Mouse (Mus musculus) liver, embryonic 16.5 days (tissue): ENCODE results near the gene Hist1h2bq. TPM values are rescaled to one million over a fixed set of nuclear protein-coding genes. Genes with fewer than 3 reads are reported as not detected.
"Not testable (repeated sequence)": the region's sequence is repeated elsewhere in the genome, so short reads cannot be mapped to it uniquely, and the experiment has no call there.

Experiments
- ATAC-seq: fragments of 200-750 bp; cut with Nextera tagmentation; 2 replicates; pipeline ENCODE4 v1.8.0; 2017; ENCODE audit warnings: low read depth, mild to moderate bottlenecking, moderate number of reproducible peaks, moderate library complexity
- H3K27ac ChIP-seq: fragments of 300-500 bp; sonication (generic); 2 replicates; pipeline ENCODE4 v1.5.1; 2014; ENCODE audit warnings: mild to moderate bottlenecking, low read length
- H3K27me3 ChIP-seq: fragments of 300-500 bp; sonication (generic); 2 replicates; pipeline ENCODE4 v1.6.1; 2014; ENCODE audit warnings: low read depth, low read length, mixed read lengths; ENCODE audit not compliant: control insufficient read depth, insufficient read depth
- H3K36me3 ChIP-seq: fragments of 300-500 bp; sonication (generic); 2 replicates; pipeline ENCODE4 v1.6.1; 2014; ENCODE audit warnings: mild to moderate bottlenecking; ENCODE audit not compliant: control insufficient read depth, insufficient read depth
- H3K4me1 ChIP-seq: fragments of 300-500 bp; sonication (generic); 2 replicates; pipeline ENCODE4 v1.6.1; 2014; ENCODE audit warnings: low read depth, low read length, mixed read lengths; ENCODE audit not compliant: control insufficient read depth
- H3K4me2 ChIP-seq: fragments of 300-500 bp; sonication (generic); 2 replicates; pipeline ENCODE4 v1.6.1; 2014; ENCODE audit warnings: low read depth, low read length, mixed read lengths
- H3K4me3 ChIP-seq: fragments of 300-500 bp; sonication (generic); 2 replicates; pipeline ENCODE4 v1.5.1; 2014; ENCODE audit warnings: low read depth, mild to moderate bottlenecking, low read length
- H3K9ac ChIP-seq: fragments of 300-500 bp; sonication (generic); 2 replicates; pipeline ENCODE4 v1.6.1; 2014; ENCODE audit warnings: low read depth, low read length
- H3K9me3 ChIP-seq: fragments of 300-500 bp; sonication (generic); replicated peaks from 2 replicates; pipeline ENCODE4 v1.6.1; 2016; ENCODE audit warnings: low read length; ENCODE audit not compliant: control insufficient read depth
- WGBS: fragments of 180-500 bp; shearing (Covaris S2); extraction: QIAGEN DNeasy Blood & Tissue Kit; methylation state at CpG from one replicate; pipeline ENCODE4 v1.1.7; 2014; ENCODE audit not compliant: insufficient replicate concordance; 5-methylcytosine and 5-hydroxymethylcytosine counted together
- polyA plus RNA-seq: library from polyadenylated mRNA; unstranded; fragments of >200 nt; fragmentation: Nextera tagmentation; extraction: Ambion mirVana; gene quantifications from 2 replicates; pipeline ENCODE4 v1.2.1, GENCODE M21; 2015

The Hist1h2bq gene
- 25.4 and 31.7 TPM in 2 replicates for polyA plus RNA-seq

DNA sequence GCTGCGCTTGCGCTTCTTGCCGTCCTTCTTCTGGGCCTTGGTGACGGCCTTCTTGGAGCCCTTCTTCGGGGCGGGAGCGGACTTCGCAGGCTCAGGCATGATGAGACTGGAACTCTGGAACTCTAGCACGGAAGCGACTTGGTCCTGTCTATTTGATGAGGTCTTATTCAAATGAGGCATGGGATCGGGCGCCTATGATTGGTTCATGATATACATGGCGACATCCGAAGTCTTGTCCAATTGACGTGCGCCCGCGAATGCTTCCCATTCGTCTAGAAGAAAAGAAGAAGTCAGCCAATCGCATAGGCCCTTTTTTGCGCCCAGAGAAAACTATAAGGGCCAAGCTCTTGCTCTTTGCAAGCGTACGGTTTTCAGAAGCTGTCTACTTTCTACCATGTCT lies at the start of gene Hist1h2bq, which contains the start of gene Hist1h2ao:
Hist1h2bq (minus strand) TSS at position 125 of the 400 bp plus-strand sequence.
Hist1h2ao (plus strand) TSS at position 393 of the 400 bp plus-strand sequence.
- H3K4me2 ChIP-seq, H3K27ac ChIP-seq, H3K9me3 ChIP-seq, H3K9ac ChIP-seq, H3K27me3 ChIP-seq, H3K4me1 ChIP-seq, H3K36me3 ChIP-seq, H3K4me3 ChIP-seq: not testable (repeated sequence)
- peak; percentile 86 for ATAC-seq
- no CpG with 5 or more reads among the region's 23 CpGs for WGBS

- no peaks in the 10 kb centered on the region for H3K36me3 ChIP-seq
- ATAC-seq, result peak; percentile 56
- WGBS, result 2% methylated on average over 15 of the region's 15 CpGs
- H3K9ac ChIP-seq, result peak overlapping the region; percentile 13
- H3K4me3 ChIP-seq, result peak overlapping the region; percentile 66
- no peaks in the 10 kb centered on the region for H3K4me1 ChIP-seq
- H3K4me2 ChIP-seq, result peak overlapping the region; percentile 72
- H3K27ac ChIP-seq, result no peak overlapping the region
- no peaks in the 10 kb centered on the region for H3K9me3 ChIP-seq
- H3K27me3 ChIP-seq, result no peaks in the 10 kb centered on the region
These were observed 45.7 kb upstream of the Hist1h2bq start for GRCm38 (mm10) chr13:21855698-21856162.

GRCm38 (mm10) chr13:21855146-21855545 lies 45.1 kb upstream of the Hist1h2bq start:
- Histone ChIP-seq H3K4me1 (no peaks in the 10 kb centered on the region), H3K36me3 (no peaks in the 10 kb centered on the region), H3K9me3 (no peaks in the 10 kb centered on the region), H3K4me3 (peak overlapping the region; percentile 66), H3K27ac (no peak overlapping the region), H3K4me2 (peak overlapping the region; percentile 72), H3K9ac (no peak overlapping the region), H3K27me3 (no peaks in the 10 kb centered on the region)
- WGBS, result 0% methylated on average over 11 of the region's 11 CpGs
- peak; percentile 90 for ATAC-seq

GRCm38 (mm10) chr13:21852215-21852945 lies 42.4 kb upstream of the Hist1h2bq start:
- H3K36me3 ChIP-seq, result no peaks in the 10 kb centered on the region
- no peak for ATAC-seq
- H3K9ac ChIP-seq, result no peak overlapping the region
- no peaks in the 10 kb centered on the region for H3K4me1 ChIP-seq
- no peak overlapping the region for H3K27ac ChIP-seq
- WGBS, result 20% methylated on average over 3 of the region's 3 CpGs
- H3K9me3 ChIP-seq, result no peaks in the 10 kb centered on the region
- H3K4me2 ChIP-seq, result no peak overlapping the region
- no peaks in the 10 kb centered on the region for H3K27me3 ChIP-seq
- H3K4me3 ChIP-seq, result no peak overlapping the region

- ATAC-seq, H3K36me3 ChIP-seq, H3K4me2 ChIP-seq, H3K27me3 ChIP-seq, H3K27ac ChIP-seq, H3K4me3 ChIP-seq, H3K9me3 ChIP-seq, H3K9ac ChIP-seq, H3K4me1 ChIP-seq: not testable (repeated sequence)
- WGBS, result 60% methylated on average over 1 of the region's 1 CpGs
These were observed 40.7 kb upstream of the Hist1h2bq start for GRCm38 (mm10) chr13:21850696-21851095.

GRCm38 (mm10) chr13:21847883-21848282 lies 37.9 kb upstream of the Hist1h2bq start:
- H3K9ac ChIP-seq, result no peak overlapping the region
- no peaks in the 10 kb centered on the region for H3K9me3 ChIP-seq
- ATAC-seq, result no peak
- no peak overlapping the region for H3K4me2 ChIP-seq
- no peaks in the 10 kb centered on the region for H3K4me1 ChIP-seq
- no peaks in the 10 kb centered on the region for H3K36me3 ChIP-seq
- 28% methylated on average over 8 of the region's 8 CpGs for WGBS
- no peaks in the 10 kb centered on the region for H3K27me3 ChIP-seq
- H3K4me3 ChIP-seq, result no peak overlapping the region
- no peak overlapping the region for H3K27ac ChIP-seq

- H3K27ac ChIP-seq, H3K9me3 ChIP-seq, H3K9ac ChIP-seq, H3K27me3 ChIP-seq, H3K4me3 ChIP-seq, H3K4me1 ChIP-seq, H3K36me3 ChIP-seq, H3K4me2 ChIP-seq: not testable (repeated sequence)
- peak; percentile 64 for ATAC-seq
These were observed 36.4 kb upstream of the Hist1h2bq start for GRCm38 (mm10) chr13:21846356-21846755.

- H3K27ac ChIP-seq, H3K27me3 ChIP-seq, H3K9me3 ChIP-seq, H3K4me2 ChIP-seq, H3K36me3 ChIP-seq, H3K9ac ChIP-seq, H3K4me3 ChIP-seq, H3K4me1 ChIP-seq: not testable (repeated sequence)
- WGBS, result no CpG with 5 or more reads among the region's 4 CpGs
- peak; percentile 54; the same call in 1 of the 2 replicates for ATAC-seq
These were observed 30.5 kb upstream of the Hist1h2bq start for GRCm38 (mm10) chr13:21840508-21840907.

GRCm38 (mm10) chr13:21833461-21833860 lies 23.5 kb upstream of the Hist1h2bq start, which contains the start of the genes Hist1h2ap and Hist1h2br:
Hist1h2ap (minus strand) TSS chr13:21833507.
Hist1h2br (plus strand) TSS chr13:21833743.
- WGBS, result no CpG with 5 or more reads among the region's 24 CpGs
- not testable (repeated sequence) for H3K4me1 ChIP-seq, H3K27ac ChIP-seq, H3K9ac ChIP-seq, H3K9me3 ChIP-seq, H3K27me3 ChIP-seq, H3K36me3 ChIP-seq, H3K4me2 ChIP-seq, H3K4me3 ChIP-seq
- peak; percentile 83 for ATAC-seq
